Mouse (Mus musculus) midbrain, embryonic 15.5 days (tissue): ENCODE measurements around the gene AI854703. TPM values are rescaled to one million over a fixed set of nuclear protein-coding genes. Genes with fewer than 3 reads are reported as not detected.

Source experiments
- polyA plus RNA-seq: library from polyadenylated mRNA; unstranded; fragments of >200 nt; fragmentation: Nextera tagmentation; extraction: Ambion mirVana; gene quantifications from 2 replicates; pipeline ENCODE4 v1.2.1, GENCODE M21; 2015

Gene AI854703
- polyA plus RNA-seq, 1 experiment from 2014 or later = 23.8 TPM

Other genes starting within 250 kb of the AI854703 start
- gene Krba1, start 231.2 kb upstream of the AI854703 start, polyA plus RNA-seq = 31.5 and 33.3 TPM in 2 replicates
- gene Zfp467, start 180.9 kb upstream of the AI854703 start, polyA plus RNA-seq = 28.9 and 33.8 TPM in 2 replicates
- 0.40 and 0.46 TPM in 2 replicates for gene Sspo, start 178.5 kb upstream of the AI854703 start, polyA plus RNA-seq
- gene Atp6v0e2, start 89.1 kb upstream of the AI854703 start, polyA plus RNA-seq = 292 and 304 TPM in 2 replicates
- 27.9 and 28.5 TPM in 2 replicates for gene Lrrc61, start 72.0 kb upstream of the AI854703 start, polyA plus RNA-seq
- 4.5 and 5.6 TPM in 2 replicates for gene Rarres2, start 54.0 kb upstream of the AI854703 start, polyA plus RNA-seq
- not detected in 2 replicates for gene Gm45021, start 37.2 kb upstream of the AI854703 start, polyA plus RNA-seq
- gene Repin1, start 32.9 kb upstream of the AI854703 start, polyA plus RNA-seq = 48.9 and 50.4 TPM in 2 replicates
- 0.88 TPM in 1 of 2 replicates, not detected in the other for gene Gm44965, start 32.8 kb upstream of the AI854703 start, polyA plus RNA-seq
- gene Zfp775, start 24.7 kb upstream of the AI854703 start, polyA plus RNA-seq = 16.3 and 16.8 TPM in 2 replicates
- 0.52 and 0.86 TPM in 2 replicates for gene Gimap8, start 20.5 kb downstream of the AI854703 start, polyA plus RNA-seq
- 1.5 and 1.7 TPM in 2 replicates for gene Gimap9, start 49.4 kb downstream of the AI854703 start, polyA plus RNA-seq
- 0.68 and 1.5 TPM in 2 replicates for gene Gimap4, start 57.8 kb downstream of the AI854703 start, polyA plus RNA-seq
- 6.6 and 6.8 TPM in 2 replicates for gene Gimap6, start 81.5 kb downstream of the AI854703 start, polyA plus RNA-seq
- gene Gm28053, start 91.8 kb downstream of the AI854703 start, polyA plus RNA-seq = 0.88 TPM in 1 of 2 replicates, not detected in the other
- gene Gimap7, start 91.9 kb downstream of the AI854703 start, polyA plus RNA-seq = not detected in 2 replicates
- 4.8 and 5.8 TPM in 2 replicates for gene Gimap1, start 112.3 kb downstream of the AI854703 start, polyA plus RNA-seq
- 0.71 and 1.6 TPM in 2 replicates for gene Gimap5, start 119.4 kb downstream of the AI854703 start, polyA plus RNA-seq
- not detected in 2 replicates for gene Gimap3, start 144.1 kb downstream of the AI854703 start, polyA plus RNA-seq
- gene Tmem176a, start 214.2 kb downstream of the AI854703 start, polyA plus RNA-seq = 15.0 and 16.1 TPM in 2 replicates
- gene Tmem176b, start 214.7 kb downstream of the AI854703 start, polyA plus RNA-seq = 110 and 122 TPM in 2 replicates
- gene Aoc1, start 246.1 kb downstream of the AI854703 start, polyA plus RNA-seq = not detected in 2 replicates